Mouse (Mus musculus) 3134 (cell line): ENCODE data around the gene Sema4a.
A peak's percentile ranks its signal among the peaks of the same experiment; 100 is the strongest.

Experiments used
- DNase-seq: peaks from one replicate; pipeline ENCODE4 v3.0.0-alpha.2; 2011; ENCODE audit warnings: low spot score; ENCODE audit not compliant: insufficient read length; ENCODE audit errors: extremely low read depth

The Sema4a gene

GRCm38 (mm10) chr3:88460983-88461696, at the start of gene Sema4a:
TSS of gene Sema4a (minus strand) at chr3:88461182.
- no peak for DNase-seq

DNA sequence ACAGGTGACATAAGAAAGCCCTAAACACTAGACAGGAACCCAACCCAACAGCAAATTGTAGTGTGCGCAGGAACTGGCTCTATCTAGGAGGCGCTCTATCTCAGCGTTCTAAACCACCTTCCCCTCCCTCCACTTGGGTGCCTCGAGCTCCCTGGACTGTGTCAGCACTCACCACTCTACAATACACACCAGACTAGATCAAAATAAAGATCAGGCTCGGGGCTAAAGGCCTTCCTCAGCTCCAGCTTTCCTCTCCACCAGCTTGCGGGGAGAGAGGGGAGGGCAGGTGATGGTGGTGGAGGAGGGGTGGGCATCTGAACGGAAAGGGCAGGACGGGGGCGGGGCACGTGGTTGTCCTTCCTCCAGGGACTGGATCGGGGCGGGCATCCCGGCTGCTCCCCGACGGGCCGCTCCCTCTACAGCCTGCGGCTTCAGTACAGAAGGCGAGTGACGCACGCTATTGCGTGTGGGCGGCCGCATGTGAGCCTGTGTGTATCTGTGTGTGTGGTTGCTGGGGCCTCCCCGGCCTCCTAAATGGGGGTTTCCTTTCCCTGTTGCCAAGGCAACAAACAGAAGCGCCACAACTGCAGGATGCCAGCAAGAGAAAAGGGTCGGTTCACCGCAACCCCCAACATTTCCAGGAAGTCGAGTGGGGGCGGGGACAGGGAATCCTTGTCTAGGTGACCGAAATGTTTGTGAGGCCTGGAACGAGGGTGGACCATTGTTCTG, 48.9 kb upstream of the Sema4a start, which contains the start of gene Lmna:
Lmna (minus strand) TSS at position 265 of the 729 bp plus-strand sequence.
- peak; percentile 97 for DNase-seq

GRCm38 (mm10) chr3:88509250-88509649, 48.3 kb upstream of the Sema4a start:
- no peak for DNase-seq

DNA sequence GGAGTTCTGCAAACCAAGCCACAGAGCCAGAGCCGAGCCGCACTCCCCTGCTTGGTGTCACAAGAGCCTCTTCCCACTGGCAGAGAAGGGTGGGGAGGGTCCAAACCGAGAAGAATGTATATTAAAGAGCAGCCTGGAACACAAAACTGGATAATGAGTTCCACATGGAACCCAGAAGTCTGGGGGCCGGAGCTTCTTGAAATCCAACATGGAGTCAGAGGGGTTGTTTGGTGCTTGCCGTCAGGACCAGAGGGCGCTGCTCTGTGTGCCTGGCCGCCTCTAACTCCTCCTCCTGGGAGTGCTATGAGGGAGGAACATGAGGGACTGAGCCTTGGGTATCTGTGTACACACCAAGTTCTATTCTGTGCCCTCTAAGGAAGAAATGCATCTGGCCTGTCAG, 44.8 kb upstream of the Sema4a start:
- DNase-seq: no peak

GRCm38 (mm10) chr3:88505081-88505480, 44.1 kb upstream of the Sema4a start:
- no peak for DNase-seq

DNA sequence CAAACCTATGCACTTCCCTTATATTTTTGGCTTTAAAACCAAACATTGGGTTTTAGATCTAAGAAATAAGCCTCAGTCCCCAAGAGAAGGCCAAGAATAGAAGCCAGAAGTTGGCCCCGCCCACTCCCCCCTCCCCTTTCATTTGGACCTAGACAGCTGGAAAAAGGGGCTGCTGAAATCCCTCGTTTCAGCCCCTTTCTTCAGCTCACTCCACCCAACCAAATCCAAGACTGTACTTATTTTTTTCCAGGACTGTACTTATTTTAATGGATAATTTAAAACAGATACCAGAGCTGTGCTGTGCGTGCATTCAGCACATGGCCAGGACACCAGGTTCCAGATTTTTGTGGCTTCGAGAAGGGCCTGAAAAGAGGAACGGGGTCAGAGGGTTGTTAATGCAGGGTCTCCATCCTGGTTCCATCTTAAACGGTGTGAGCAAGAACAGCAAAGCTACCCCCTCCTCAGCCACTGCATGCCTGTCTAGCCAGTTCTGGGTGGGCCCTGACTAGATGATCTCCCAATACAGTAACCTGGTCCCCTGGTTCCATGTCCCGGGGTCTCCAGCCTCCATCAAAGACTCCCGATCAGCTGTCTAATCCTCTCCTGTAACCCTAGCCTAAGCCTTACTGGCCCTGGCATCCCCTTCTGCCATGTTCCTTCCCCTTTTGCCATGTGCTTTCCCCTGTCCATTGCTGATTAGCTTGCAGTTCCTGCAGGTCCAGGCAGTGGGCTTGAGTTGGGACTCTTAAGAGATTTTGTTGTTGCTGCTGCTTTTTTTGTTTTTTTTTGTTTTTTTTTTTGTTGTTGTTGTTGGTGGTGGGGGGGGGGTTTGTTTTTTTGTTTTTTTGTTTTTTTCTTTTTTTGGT, 43.1 kb upstream of the Sema4a start:
- no peak for DNase-seq

DNA sequence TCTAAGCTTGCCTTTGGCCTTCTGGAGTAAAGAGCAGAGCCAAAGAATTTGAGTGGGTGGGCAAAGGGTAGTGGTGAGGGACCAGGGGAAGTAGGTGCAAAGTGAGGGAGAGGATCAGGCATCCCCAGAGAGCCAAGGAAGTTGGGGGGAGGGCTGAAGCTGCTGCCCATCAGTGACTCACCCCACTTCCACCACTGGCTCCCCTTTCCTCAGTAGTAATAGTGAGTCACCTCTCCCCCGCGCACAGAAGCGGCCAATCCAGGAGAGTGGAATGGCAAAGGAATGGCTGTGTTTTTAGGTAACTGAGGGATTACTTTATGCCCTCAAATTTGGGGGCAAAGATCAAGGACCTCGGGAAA, 42.5 kb upstream of the Sema4a start:
- no peak for DNase-seq

DNA sequence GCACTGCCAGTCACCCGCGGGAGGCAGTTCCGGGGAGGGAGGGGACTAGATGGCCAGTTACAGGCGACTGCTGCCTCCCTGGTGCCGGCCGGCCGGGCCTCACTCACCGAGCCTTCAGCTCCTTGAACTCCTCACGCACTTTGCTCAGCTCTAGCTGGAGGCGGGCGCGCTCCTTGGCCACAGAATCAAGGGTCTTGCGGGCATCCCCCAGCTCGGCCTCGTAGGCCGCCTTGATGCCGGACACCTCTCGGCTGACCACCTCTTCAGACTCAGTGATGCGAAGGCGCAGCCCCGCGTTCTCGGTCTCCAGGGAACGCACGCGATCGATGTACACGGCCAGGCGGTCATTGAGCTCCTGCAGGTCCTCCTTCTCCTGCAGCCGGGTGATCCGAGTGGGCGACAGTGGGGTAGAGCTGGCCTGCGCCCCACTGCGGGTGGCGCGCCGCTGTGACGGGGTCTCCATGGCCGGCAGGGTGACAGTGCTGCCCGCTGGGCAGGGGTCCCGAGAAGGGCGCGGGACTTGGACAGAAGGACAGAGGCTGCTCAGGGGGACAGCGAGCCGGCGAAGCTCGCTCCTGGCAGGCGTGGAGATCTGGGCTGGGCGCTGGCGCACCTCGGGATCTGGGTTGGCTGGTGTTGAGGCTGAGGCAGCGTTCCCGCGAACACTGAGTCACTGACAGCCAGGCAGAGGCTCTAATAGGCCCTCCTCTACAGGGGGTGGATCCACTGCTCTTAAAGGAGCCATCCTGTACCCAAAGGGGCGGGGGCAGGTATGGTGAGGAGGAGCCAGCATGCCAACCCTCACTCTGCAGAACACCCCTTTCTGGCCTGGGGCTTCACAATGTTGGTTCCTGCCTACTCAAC, 41.9 kb upstream of the Sema4a start:
- DNase-seq: peak; percentile 94

- no peak for DNase-seq
Measured at GRCm38 (mm10) chr3:88502031-88502571, 41.1 kb upstream of the Sema4a start.

DNA sequence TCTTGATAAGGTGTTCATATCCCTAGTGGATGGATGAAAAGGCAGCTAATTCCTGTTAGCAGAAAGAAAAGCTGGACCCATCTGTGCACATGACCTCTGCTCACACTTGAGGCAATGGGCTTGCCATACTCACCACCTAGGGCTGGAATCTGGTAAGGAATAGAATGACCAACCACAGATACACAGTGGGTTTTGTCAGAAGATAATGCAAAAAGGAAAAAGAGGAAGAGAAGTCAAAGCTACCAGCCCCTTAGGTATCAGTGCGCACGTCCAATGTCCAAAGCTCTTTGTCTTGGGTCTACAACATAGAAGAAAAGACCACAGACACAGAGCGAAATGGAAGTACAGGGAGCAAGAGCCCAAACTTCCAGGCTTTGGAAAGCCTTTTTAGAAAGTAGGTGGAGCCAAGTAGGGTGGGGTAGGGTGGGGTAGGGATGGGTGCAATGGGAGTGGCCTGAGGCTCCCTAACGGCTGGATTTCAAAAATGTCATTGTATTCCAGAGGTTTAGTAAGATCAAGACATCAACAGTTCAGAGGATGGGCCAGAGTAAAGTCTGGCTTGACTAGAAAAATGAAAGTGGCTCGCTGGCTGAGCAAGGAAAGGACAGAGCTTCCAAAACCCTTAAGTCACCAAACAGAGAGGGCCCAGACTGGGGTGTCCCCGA, 40.5 kb upstream of the Sema4a start:
- DNase-seq: peak; percentile 71

DNA sequence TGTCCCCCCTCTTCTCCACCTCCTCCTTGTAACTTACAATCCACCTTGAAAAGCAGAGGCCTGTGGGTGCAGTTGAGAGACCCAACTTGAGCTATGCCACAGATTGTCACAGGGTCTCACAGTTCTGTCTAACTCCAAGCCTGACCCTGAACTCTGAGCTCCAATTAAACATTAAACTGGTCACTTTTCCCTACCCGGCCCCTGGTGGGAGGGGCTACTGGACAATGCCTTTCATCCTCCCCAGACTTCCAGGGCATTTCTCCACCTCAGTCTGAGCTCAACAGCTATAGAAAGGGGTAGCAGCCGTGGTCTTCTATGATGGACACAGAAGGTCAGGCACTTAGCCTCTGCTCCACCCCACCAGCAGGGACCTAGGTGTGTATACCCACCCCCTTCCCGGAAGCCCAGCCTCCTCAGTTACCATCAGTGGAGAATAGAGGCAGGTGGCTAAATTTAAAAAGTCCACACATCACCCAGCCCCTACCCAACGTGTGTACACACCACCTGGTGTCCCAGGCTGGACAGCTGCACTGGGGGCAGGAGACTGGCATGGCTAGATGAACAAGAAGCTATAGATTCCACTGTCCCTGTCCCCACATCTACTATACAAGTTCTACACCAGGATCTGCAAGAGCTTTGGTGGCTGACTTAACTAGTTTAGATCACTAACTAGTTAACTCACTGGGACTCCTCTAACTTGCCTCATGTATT, 39.8 kb upstream of the Sema4a start:
- no peak for DNase-seq

GRCm38 (mm10) chr3:88500087-88500486, 39.1 kb upstream of the Sema4a start:
- peak; percentile 71 for DNase-seq

DNA sequence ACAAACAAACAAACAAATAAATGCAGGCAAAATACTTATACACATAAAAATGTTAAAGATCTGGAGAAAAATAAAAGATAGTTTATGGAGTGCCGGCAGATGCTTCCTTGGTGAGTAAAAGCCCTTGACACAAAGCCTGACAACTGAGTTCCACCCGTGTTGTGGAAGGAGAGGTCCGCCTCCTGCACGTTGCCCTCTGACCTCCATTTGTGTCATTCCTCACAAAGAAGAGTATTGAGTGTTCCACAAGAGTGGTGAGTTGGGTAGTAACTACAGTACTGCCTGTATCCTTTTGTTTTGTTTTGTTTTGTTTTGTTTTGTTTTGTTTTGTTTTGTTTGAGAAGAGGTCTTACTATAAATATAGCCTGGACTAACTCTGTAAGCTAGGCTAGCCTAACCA, 38.6 kb upstream of the Sema4a start:
- no peak for DNase-seq

DNA sequence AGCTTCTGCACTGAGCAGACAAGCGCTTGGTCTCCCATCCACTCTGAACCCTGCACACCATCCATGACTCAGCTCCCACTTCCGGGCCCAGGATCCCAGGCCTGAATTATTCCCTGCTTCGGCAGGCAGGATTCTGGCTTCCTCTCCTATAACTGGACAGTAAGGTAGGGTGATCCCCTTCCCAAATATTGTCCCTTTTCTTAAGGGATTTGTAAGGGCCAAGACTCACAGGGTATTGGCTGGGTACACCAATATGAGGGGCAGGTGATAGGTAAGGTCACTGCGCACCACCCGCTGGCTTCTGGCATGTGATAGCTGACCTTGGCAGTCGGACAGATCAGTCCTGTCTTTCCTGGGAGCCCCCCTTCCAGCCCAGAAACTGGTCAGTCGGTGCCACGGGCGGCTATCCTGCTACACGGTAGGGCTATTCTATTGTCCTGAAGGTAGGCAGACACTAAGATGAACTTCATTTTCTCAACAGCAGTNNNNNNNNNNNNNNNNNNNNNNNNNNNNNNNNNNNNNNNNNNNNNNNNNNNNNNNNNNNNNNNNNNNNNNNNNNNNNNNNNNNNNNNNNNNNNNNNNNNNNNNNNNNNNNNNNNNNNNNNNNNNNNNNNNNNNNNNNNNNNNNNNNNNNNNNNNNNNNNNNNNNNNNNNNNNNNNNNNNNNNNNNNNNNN, 34.9 kb upstream of the Sema4a start:
- DNase-seq: peak; percentile 62

- peak; percentile 69 for DNase-seq
Measured at GRCm38 (mm10) chr3:88494836-88495628, 34.0 kb upstream of the Sema4a start.

- no peak for DNase-seq
Measured at GRCm38 (mm10) chr3:88493706-88494582, 33.0 kb upstream of the Sema4a start.

DNA sequence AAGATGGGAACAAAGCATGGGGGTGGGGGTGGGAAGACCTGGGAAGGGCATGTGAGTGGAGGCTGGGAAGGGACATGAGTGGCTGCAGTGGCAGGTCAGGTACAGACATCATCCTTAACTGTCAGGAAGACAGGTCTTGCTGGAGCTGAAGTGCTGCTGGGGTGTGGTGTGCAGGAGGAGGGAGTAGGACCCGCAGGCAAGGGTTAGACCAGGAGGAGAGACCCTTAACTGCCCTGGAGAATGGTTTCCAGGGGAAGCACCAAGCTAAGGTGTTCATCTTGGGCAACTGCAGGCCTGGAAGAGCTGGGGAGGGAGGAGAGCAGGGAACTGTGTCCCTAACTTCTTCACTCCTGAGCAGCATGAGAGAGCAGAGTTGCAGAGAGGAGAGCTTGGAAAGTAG, 26.4 kb upstream of the Sema4a start:
- DNase-seq: no peak
